ENCODE assay signal across 17 mouse cellular contexts in the genomic region with DNA sequence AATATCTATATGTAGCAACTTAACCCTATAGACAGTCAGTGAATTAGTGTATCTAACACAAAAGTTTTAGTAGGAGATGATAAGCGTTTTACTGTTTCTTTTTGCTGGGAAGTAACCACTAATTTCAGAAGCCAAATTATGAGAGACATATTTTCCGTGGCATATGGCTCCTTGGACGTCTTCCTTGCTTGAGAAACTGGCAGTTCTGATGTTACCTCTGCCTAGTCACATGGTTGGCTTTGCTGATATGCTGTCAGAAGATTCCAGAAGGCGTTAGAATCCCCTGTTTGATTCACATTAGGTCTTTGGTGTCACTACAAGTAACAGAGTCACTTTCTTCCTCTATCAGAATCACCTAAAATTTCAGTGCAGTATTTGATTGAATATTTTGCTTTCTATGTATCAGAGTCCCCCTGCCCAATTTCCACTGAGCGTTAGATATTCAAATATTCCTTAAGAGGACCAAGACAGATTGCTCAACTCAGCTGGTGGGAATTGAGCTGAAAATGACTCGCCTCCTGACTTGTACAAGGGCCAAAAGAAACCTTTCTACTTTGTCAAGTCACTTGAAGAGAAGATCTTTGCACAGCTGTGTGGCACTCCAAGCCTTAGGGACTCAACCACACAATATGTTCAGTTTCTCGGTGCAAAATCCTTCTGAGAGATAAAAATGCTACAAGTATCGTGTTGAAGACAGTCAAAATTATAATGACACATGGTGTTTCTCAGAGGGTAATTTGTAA.
DNase-seq lines count a peak whose midpoint lies in the region; ATAC-seq and TF ChIP-seq lines count a peak whose summit lies in the region.
"Had no signal": no experiment of that assay in that cellular context is flagged by ENCODE, and none has a peak within 500 bp of the region (broad histone marks: within the 10 kb centered on the region; RNA-seq: fewer than 3 reads in every experiment).

No protein-coding gene starts in this region.

- in situ Hi-C loops in CH12.LX (cut with MboI; ENCODE audit: low pct_ligation_motif_present, low pct_unique_long_range_greater_than_20kb, low sequenced_read_pairs): no loop called here

- H3K27me3 ChIP-seq in CH12.LX (replicated peaks): no peaks in the 10 kb centered on the region
- H3K27me3 ChIP-seq in intestine, embryonic 16.5 days (replicated peaks; ENCODE audit: control insufficient read depth, insufficient read depth, low read length): no peaks in the 10 kb centered on the region
- H3K27me3 ChIP-seq: embryonic facial prominence, embryonic 12.5 days; kidney, embryonic 15.5 days; liver, embryonic 12.5 days; midbrain, embryonic 13.5 days; neural tube, embryonic 12.5 days had no signal

- H3K36me3 ChIP-seq in CH12.LX (replicated peaks in 1 of 2; ENCODE audit: control insufficient read depth in 1 of 2, insufficient read depth in 1 of 2, low read length in 1 of 2): no peaks in the 10 kb centered on the region
- no peaks in the 10 kb centered on the region for H3K36me3 ChIP-seq in intestine, embryonic 16.5 days (ENCODE audit: control insufficient read depth, insufficient read depth, low read length)
- H3K36me3 ChIP-seq: embryonic facial prominence, embryonic 12.5 days; kidney, embryonic 15.5 days; liver, embryonic 12.5 days; midbrain, embryonic 13.5 days; neural tube, embryonic 12.5 days had no signal

- dilution Hi-C loops in CH12.LX (cut with MboI; ENCODE audit: extremely low pct_ligation_motif_present, extremely low pct_unique_long_range_greater_than_20kb, low sequenced_read_pairs): no loop called here

- no peak for DNase-seq in frontal cortex, postnatal 14 days (ENCODE audit: low spot score in 2 of 2)
- peak; percentile 21 for DNase-seq in CH12.LX (ENCODE audit: extremely low read depth)
- DNase-seq in cerebellum, adult 18-20 months: peak; percentile 57 to 62
- peak; percentile 15 to 53 for DNase-seq in layer of hippocampus, adult 2 months (ENCODE audit: low spot score in 2 of 2)
- DNase-seq: heart, adult 11 months; heart, postnatal 10 days; retina, postnatal 1 day had no signal

- TF ChIP-seq CTCF in CH12.LX (conservative IDR thresholded peaks at IDR 0.05 in 1 of 2, IDR thresholded peaks at IDR 0.05 in 1 of 2; ENCODE audit: low read depth in 2 of 2, low read length in 2 of 2): no peak
- no peak for TF ChIP-seq CTCF in layer of hippocampus, adult 2 months (conservative IDR thresholded peaks at IDR 0.05)

- no peak for TF ChIP-seq POLR2A in CH12.LX (IDR thresholded peaks at IDR 0.05; ENCODE audit: low read depth, low read length)

- ATAC-seq in frontal cortex, adult (ENCODE audit: low TSS enrichment): peak; percentile 59
- no peak for ATAC-seq in intestine, embryonic 16.5 days
- no peak for ATAC-seq in activated CD4-positive, CD25-positive, alpha-beta regulatory T cell, adult 4 months
- no peak for ATAC-seq in megakaryocyte, adult 5-6 weeks (ENCODE audit: poor library complexity, severe bottlenecking)
- ATAC-seq: liver, embryonic 12.5 days; lung, postnatal 0 days; midbrain, embryonic 13.5 days had no signal

- no peaks in the 10 kb centered on the region for H3K9me3 ChIP-seq in CH12.LX (replicated peaks; ENCODE audit: low read length)
- no peaks in the 10 kb centered on the region for H3K9me3 ChIP-seq in intestine, embryonic 16.5 days (ENCODE audit: control insufficient read depth, low read length)
- H3K9me3 ChIP-seq: embryonic facial prominence, embryonic 12.5 days; kidney, embryonic 15.5 days; liver, embryonic 12.5 days; midbrain, embryonic 13.5 days; neural tube, embryonic 12.5 days had no signal

- H3K4me2 ChIP-seq in CH12.LX (ENCODE audit: insufficient read depth, low read depth, poor library complexity, severe bottlenecking): no peak overlapping the region; the same call in 1 of the 2 replicates
- H3K4me2 ChIP-seq in intestine, embryonic 16.5 days (ENCODE audit: low read depth, low read length): no peak overlapping the region
- H3K4me2 ChIP-seq: embryonic facial prominence, embryonic 12.5 days; kidney, embryonic 15.5 days; liver, embryonic 12.5 days; midbrain, embryonic 13.5 days; neural tube, embryonic 12.5 days had no signal

- no peak overlapping the region for H3K9ac ChIP-seq in CH12.LX (ENCODE audit: insufficient read depth, low read depth)
- H3K9ac ChIP-seq in intestine, embryonic 16.5 days (ENCODE audit: low read depth, low read length): no peak overlapping the region
- H3K9ac ChIP-seq: embryonic facial prominence, embryonic 12.5 days; kidney, embryonic 15.5 days; liver, embryonic 12.5 days; midbrain, embryonic 13.5 days; neural tube, embryonic 12.5 days had no signal

- no peak; the same call in 1 of the 2 replicates for TF ChIP-seq EP300 in CH12.LX (IDR thresholded peaks at IDR 0.05; ENCODE audit: low read length)

- peaks cover 0 to 41% of the 10 kb centered on the region in 2 experiments; a peak in 2 of 4 replicates for H3K4me1 ChIP-seq in CH12.LX (ENCODE audit: control insufficient read depth in 1 of 2, insufficient read depth in 2 of 2)
- no peaks in the 10 kb centered on the region for H3K4me1 ChIP-seq in intestine, embryonic 16.5 days (ENCODE audit: control insufficient read depth, insufficient read depth, low read length)
- H3K4me1 ChIP-seq: embryonic facial prominence, embryonic 12.5 days; kidney, embryonic 15.5 days; liver, embryonic 12.5 days; midbrain, embryonic 13.5 days; neural tube, embryonic 12.5 days had no signal

- H3K27ac ChIP-seq in CH12.LX (ENCODE audit: insufficient read depth, low read depth): no peak overlapping the region
- H3K27ac ChIP-seq in layer of hippocampus, adult 2 months: peak overlapping the region; percentile 54; the same call in 1 of the 2 replicates
- no peak overlapping the region for H3K27ac ChIP-seq in intestine, embryonic 16.5 days (ENCODE audit: low read length)
- H3K27ac ChIP-seq: embryonic facial prominence, embryonic 12.5 days; kidney, embryonic 15.5 days; liver, embryonic 12.5 days; midbrain, embryonic 13.5 days; neural tube, embryonic 12.5 days had no signal

- TF ChIP-seq RAD21 in CH12.LX (IDR thresholded peaks at IDR 0.05; ENCODE audit: low read depth, low read length): no peak

- H3K79me2 ChIP-seq in CH12.LX (replicated peaks; ENCODE audit: control insufficient read depth, extremely low read depth, insufficient read depth, poor library complexity, severe bottlenecking): no peaks in the 10 kb centered on the region

- 73% methylated on average over 8 of the region's 8 CpGs for WGBS in intestine, embryonic 16.5 days

- H3K4me3 ChIP-seq in CH12.LX (replicated peaks in 1 of 3; ENCODE audit: low read depth in 2 of 3, low read length in 2 of 3, poor library complexity in 1 of 3): no peak overlapping the region
- H3K4me3 ChIP-seq in layer of hippocampus, adult 2 months: no peak overlapping the region
- no peak overlapping the region for H3K4me3 ChIP-seq in intestine, embryonic 16.5 days (ENCODE audit: low read length)
- H3K4me3 ChIP-seq: embryonic facial prominence, embryonic 12.5 days; kidney, embryonic 15.5 days; liver, embryonic 12.5 days; midbrain, embryonic 13.5 days; neural tube, embryonic 12.5 days had no signal

TF ChIP-seq in CH12.LX, 34 proteins besides CTCF, POLR2A, EP300 and RAD21:
- TF ChIP-seq CHD2 (IDR thresholded peaks at IDR 0.05; ENCODE audit: low read length): no peak
- no peak for TF ChIP-seq GABPA (IDR thresholded peaks at IDR 0.05; ENCODE audit: insufficient replicate concordance, low read depth, low read length)
- no peak for TF ChIP-seq ZMIZ1 (IDR thresholded peaks at IDR 0.05; ENCODE audit: low read depth, low read length)
- TF ChIP-seq SIN3A (IDR thresholded peaks at IDR 0.05; ENCODE audit: low read length): no peak
- TF ChIP-seq USF2 (conservative IDR thresholded peaks at IDR 0.05; ENCODE audit: low read depth, low read length): no peak
- 0 out of 2 replicates have a peak, but pooled peaks have one; percentile 16 for TF ChIP-seq MAX (IDR thresholded peaks at IDR 0.05; ENCODE audit: low read length)

Comparison
In these comparisons a context has a peak if more than half of its experiments do, and no peak if none do; other contexts are left out.
1. DNase-seq: peak in CH12.LX (single experiment), cerebellum, adult 18-20 months (2 of 2) and layer of hippocampus, adult 2 months (2 of 2); none in frontal cortex, postnatal 14 days (0 of 2).